Mouse (Mus musculus): ENCODE measurements around the gene Kcne1l.

DNA sequence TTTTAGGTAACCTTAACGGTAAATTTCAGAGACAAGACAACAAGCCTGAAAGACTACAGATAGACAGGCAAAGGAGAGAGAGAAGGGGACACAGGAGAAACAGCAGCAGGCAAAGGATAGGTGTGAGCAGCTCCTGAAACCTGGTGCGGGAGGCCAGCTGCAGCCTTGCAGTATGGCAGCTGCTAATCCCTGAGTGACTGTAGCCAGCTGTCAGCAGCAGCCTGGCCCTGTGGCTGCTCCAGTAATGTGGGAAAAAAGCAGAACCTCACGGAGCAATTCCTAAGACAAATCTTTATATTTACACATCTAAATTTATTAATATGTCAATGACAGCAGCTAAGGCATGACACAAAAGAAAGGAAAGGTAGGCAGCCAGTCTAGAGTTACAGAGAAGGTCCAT, 29.5 kb downstream of the Kcne1l start:
- TF ChIP-seq CTCF (IDR thresholded peaks at IDR 0.05; ENCODE audit: low read depth): no peak
- no peak for TF ChIP-seq EP300 (IDR thresholded peaks at IDR 0.05; ENCODE audit: low read depth)
